7 mouse cellular contexts compared by ENCODE assay signal in genomic region chr4:107434356-107435237, GRCm38 (mm10). TPM values are rescaled to one million over a fixed set of nuclear protein-coding genes. Genes with fewer than 3 reads are reported as not detected.
DNase-seq lines count a peak whose midpoint lies in the region; ATAC-seq lines count a peak whose summit lies in the region.

Gene Glis1, plus strand, starts transcription at chr4:107434591.

- DNase-seq in MN1 (ENCODE audit: low spot score) = peak; percentile 65
- DNase-seq in brain, adult 2 months (ENCODE audit: low read depth, low spot score) = peak; percentile 52
- DNase-seq in frontal cortex, postnatal 14 days (ENCODE audit: low spot score in 2 of 2) = peak; percentile 18 to 45
- DNase-seq in hindbrain, embryonic 11.5 days (ENCODE audit: low spot score) = peak; percentile 82
- peak; percentile 34 to 50 for DNase-seq in layer of hippocampus, postnatal 14 days (ENCODE audit: low spot score in 2 of 2)
- DNase-seq in lung, postnatal 10 days = peak; percentile 77
- peak; percentile 67 for DNase-seq in right cerebral cortex, adult 18-20 months

- peak; percentile 91 for ATAC-seq in hindbrain, embryonic 11.5 days (ENCODE audit: low FRiP score)

- no peaks in the 10 kb centered on the region for H3K9me3 ChIP-seq in hindbrain, embryonic 11.5 days (ENCODE audit: control insufficient read depth, low read length)

- peak within 1 kb of the TSS; percentile 70 for H3K4me3 ChIP-seq in hindbrain, embryonic 11.5 days (ENCODE audit: low read depth, low read length)

- H3K27ac ChIP-seq in hindbrain, embryonic 11.5 days (ENCODE audit: low read depth, low read length) = no peak within 1 kb of the TSS

- H3K36me3 ChIP-seq in hindbrain, embryonic 11.5 days (ENCODE audit: control insufficient read depth, insufficient read depth, low read length) = no peaks in the 10 kb centered on the region

- peak within 1 kb of the TSS; percentile 99 for H3K4me2 ChIP-seq in hindbrain, embryonic 11.5 days (replicated peaks; ENCODE audit: low read depth, low read length)

- peaks cover 51% of the 10 kb centered on the region for H3K27me3 ChIP-seq in hindbrain, embryonic 11.5 days (ENCODE audit: control insufficient read depth, insufficient read depth, low read length)

- WGBS in hindbrain, embryonic 11.5 days = under 1% methylated on average over 73 of the region's 112 CpGs

- peak within 1 kb of the TSS; percentile 62 for H3K9ac ChIP-seq in hindbrain, embryonic 11.5 days (ENCODE audit: low read depth, low read length)

- peaks cover 6% of the 10 kb centered on the region; the same call in 1 of the 2 replicates for H3K4me1 ChIP-seq in hindbrain, embryonic 11.5 days (replicated peaks; ENCODE audit: control insufficient read depth, insufficient read depth, low read length)

RNA-seq across cellular contexts. Expression of gene Glis1, which starts in this region (rescaled TPM):
- polyA plus RNA-seq in hindbrain, embryonic 11.5 days (2014; fragmentation: Nextera tagmentation; extraction: Ambion mirVana) = 4.0 and 6.3 TPM in 2 replicates
- total RNA-seq in layer of hippocampus, postnatal 14 days (2021) = 1 to 10 TPM; 1.1 to 1.3 TPM

Comparison
In these comparisons a context has a peak if more than half of its experiments do, and no peak if none do; other contexts are left out.
1. DNase-seq: peak in every context shown above with its lines; median percentile 82 in hindbrain, embryonic 11.5 days; 77 in lung, postnatal 10 days; 67 in right cerebral cortex, adult 18-20 months; 65 in MN1; 52 in brain, adult 2 months; 42 in layer of hippocampus, postnatal 14 days; 32 in frontal cortex, postnatal 14 days.